Mouse (Mus musculus) midbrain, embryonic 16.5 days (tissue): ENCODE measurements around the gene Rcan1. TPM values are rescaled to one million over a fixed set of nuclear protein-coding genes. Genes with fewer than 3 reads are reported as not detected.

Experiments
- ATAC-seq: fragments of 200-750 bp; cut with Nextera tagmentation; 2 replicates; pipeline ENCODE4 v1.8.0; 2017; ENCODE audit warnings: moderate TSS enrichment
- H3K27ac ChIP-seq: fragments of 300-500 bp; sonication (generic); 2 replicates; pipeline ENCODE4 v1.5.1; 2014; ENCODE audit warnings: mild to moderate bottlenecking, low read length, mixed read lengths
- H3K27me3 ChIP-seq: fragments of 300-500 bp; sonication (generic); 2 replicates; pipeline ENCODE4 v1.6.1; 2014; ENCODE audit warnings: low read depth, low read length, mixed read lengths; ENCODE audit not compliant: control insufficient read depth, insufficient read depth
- H3K36me3 ChIP-seq: fragments of 300-500 bp; sonication (generic); 2 replicates; pipeline ENCODE4 v1.6.1; 2014; ENCODE audit warnings: mild to moderate bottlenecking, low read length, moderate library complexity, mixed read lengths; ENCODE audit not compliant: control insufficient read depth, insufficient read depth
- H3K4me1 ChIP-seq: fragments of 300-500 bp; sonication (generic); 2 replicates; pipeline ENCODE4 v1.6.1; 2014; ENCODE audit warnings: mild to moderate bottlenecking, low read length, mixed read lengths; ENCODE audit not compliant: control insufficient read depth, insufficient read depth
- H3K4me2 ChIP-seq: fragments of 300-500 bp; sonication (generic); 2 replicates; pipeline ENCODE4 v1.6.1; 2014; ENCODE audit warnings: mild to moderate bottlenecking, low read length, mixed read lengths
- H3K4me3 ChIP-seq: fragments of 300-500 bp; sonication (generic); 2 replicates; pipeline ENCODE4 v1.5.1; 2014; ENCODE audit warnings: low read depth, mild to moderate bottlenecking, low read length, moderate library complexity, mixed read lengths
- H3K9ac ChIP-seq: fragments of 300-500 bp; sonication (generic); 2 replicates; pipeline ENCODE4 v1.6.1; 2014; ENCODE audit warnings: low read depth, low read length, mixed read lengths
- H3K9me3 ChIP-seq: fragments of 300-500 bp; sonication (generic); replicated peaks from 2 replicates; pipeline ENCODE4 v1.6.1; 2014; ENCODE audit warnings: mild to moderate bottlenecking, low read length, mixed read lengths; ENCODE audit not compliant: control insufficient read depth, poor library complexity, severe bottlenecking
- WGBS: fragments of 180-500 bp; shearing (Covaris S2); extraction: QIAGEN DNeasy Blood & Tissue Kit; methylation state at CpG from one replicate; pipeline ENCODE4 v1.1.7; 2014; 5-methylcytosine and 5-hydroxymethylcytosine counted together
- polyA plus RNA-seq: library from polyadenylated mRNA; unstranded; fragments of >200 nt; fragmentation: Nextera tagmentation; extraction: Ambion mirVana; gene quantifications from 2 replicates; pipeline ENCODE4 v1.2.1, GENCODE M21; 2015

The Rcan1 gene
- polyA plus RNA-seq, 1 experiment from 2014 or later = 80.8 TPM

GRCm38 (mm10) chr16:92348941-92349340, 121.7 kb downstream of the Rcan1 start:
- ATAC-seq = 0 out of 2 replicates have a peak, but pooled peaks have one; percentile 48
- H3K9me3 ChIP-seq = no peaks in the 10 kb centered on the region
- H3K4me1 ChIP-seq = no peaks in the 10 kb centered on the region
- no peak overlapping the region for H3K4me3 ChIP-seq
- H3K36me3 ChIP-seq = no peaks in the 10 kb centered on the region
- H3K27me3 ChIP-seq = no peaks in the 10 kb centered on the region
- no peak overlapping the region for H3K27ac ChIP-seq
- no peak overlapping the region for H3K4me2 ChIP-seq
- H3K9ac ChIP-seq = no peak overlapping the region
- WGBS = 68% methylated on average over 12 of the region's 12 CpGs

- no peak overlapping the region for H3K4me2 ChIP-seq
- H3K9ac ChIP-seq = no peak overlapping the region
- H3K27ac ChIP-seq = no peak overlapping the region
- no peak for ATAC-seq
- H3K36me3 ChIP-seq = no peaks in the 10 kb centered on the region
- no peaks in the 10 kb centered on the region for H3K9me3 ChIP-seq
- H3K27me3 ChIP-seq = no peaks in the 10 kb centered on the region
- WGBS = 61% methylated on average over 13 of the region's 13 CpGs
- H3K4me1 ChIP-seq = no peaks in the 10 kb centered on the region
- no peak overlapping the region for H3K4me3 ChIP-seq
Measured at GRCm38 (mm10) chr16:92346297-92346916, 124.3 kb downstream of the Rcan1 start.

GRCm38 (mm10) chr16:92345177-92345576, 125.5 kb downstream of the Rcan1 start:
- Histone ChIP-seq H3K27ac (no peak overlapping the region), H3K4me2 (no peak overlapping the region), H3K36me3 (no peaks in the 10 kb centered on the region), H3K9ac (no peak overlapping the region), H3K4me1 (0 out of 2 replicates have a peak, but pooled peaks cover 3% of the 10 kb centered on the region), H3K27me3 (no peaks in the 10 kb centered on the region), H3K4me3 (no peak overlapping the region), H3K9me3 (no peaks in the 10 kb centered on the region)
- 64% methylated on average over 11 of the region's 11 CpGs for WGBS
- no peak for ATAC-seq

Other genes with a start within 250 kb of the Rcan1 start
- 8.1 and 8.5 TPM in 2 replicates for gene Kcne2, start 178.5 kb downstream of the Rcan1 start, polyA plus RNA-seq
- 56.0 and 62.3 TPM in 2 replicates for gene Smim11, start 169.6 kb downstream of the Rcan1 start, polyA plus RNA-seq
- gene Fam243, start 149.4 kb downstream of the Rcan1 start, polyA plus RNA-seq = not detected in 2 replicates
- gene Kcne1, start 111.4 kb downstream of the Rcan1 start, polyA plus RNA-seq = not detected in 2 replicates
- 2.7 and 3.2 TPM in 2 replicates for gene Clic6, start 14.9 kb upstream of the Rcan1 start, polyA plus RNA-seq